Mouse (Mus musculus): ENCODE data around the gene Prb1.
"Not testable (repeated sequence)": the region's sequence is repeated elsewhere in the genome, so short reads cannot be mapped to it uniquely, and the experiment has no call there.

Prb1 gene

DNA sequence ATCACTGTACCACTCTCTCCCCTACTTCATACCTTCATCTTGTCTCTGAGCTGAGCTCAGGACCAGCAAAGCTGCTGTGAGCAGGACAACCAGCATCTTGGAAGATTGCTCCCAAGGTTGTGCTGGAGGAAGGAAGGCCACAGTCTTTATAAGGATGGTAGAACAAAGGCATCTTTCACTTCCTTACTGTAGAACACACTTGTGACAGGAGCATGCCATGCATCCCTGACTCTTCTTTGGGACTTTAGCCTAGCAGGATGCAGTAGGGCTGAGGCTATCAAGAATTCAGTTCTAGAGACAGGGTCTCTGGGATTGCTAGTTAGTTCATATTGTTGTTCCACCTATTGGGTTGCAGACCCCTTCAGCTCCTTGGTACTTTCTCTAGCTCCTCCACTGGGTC, at the start of gene Prb1:
TSS of gene Prb1 (minus strand) at position 101 of the 400 bp plus-strand sequence.
- not testable (repeated sequence) for DNase-seq (ENCODE audit: low read depth, low spot score)

Measured in forelimb bud, embryonic 11.5 days (tissue).